8 mouse cellular contexts compared by ENCODE assay signal in the genomic region with DNA sequence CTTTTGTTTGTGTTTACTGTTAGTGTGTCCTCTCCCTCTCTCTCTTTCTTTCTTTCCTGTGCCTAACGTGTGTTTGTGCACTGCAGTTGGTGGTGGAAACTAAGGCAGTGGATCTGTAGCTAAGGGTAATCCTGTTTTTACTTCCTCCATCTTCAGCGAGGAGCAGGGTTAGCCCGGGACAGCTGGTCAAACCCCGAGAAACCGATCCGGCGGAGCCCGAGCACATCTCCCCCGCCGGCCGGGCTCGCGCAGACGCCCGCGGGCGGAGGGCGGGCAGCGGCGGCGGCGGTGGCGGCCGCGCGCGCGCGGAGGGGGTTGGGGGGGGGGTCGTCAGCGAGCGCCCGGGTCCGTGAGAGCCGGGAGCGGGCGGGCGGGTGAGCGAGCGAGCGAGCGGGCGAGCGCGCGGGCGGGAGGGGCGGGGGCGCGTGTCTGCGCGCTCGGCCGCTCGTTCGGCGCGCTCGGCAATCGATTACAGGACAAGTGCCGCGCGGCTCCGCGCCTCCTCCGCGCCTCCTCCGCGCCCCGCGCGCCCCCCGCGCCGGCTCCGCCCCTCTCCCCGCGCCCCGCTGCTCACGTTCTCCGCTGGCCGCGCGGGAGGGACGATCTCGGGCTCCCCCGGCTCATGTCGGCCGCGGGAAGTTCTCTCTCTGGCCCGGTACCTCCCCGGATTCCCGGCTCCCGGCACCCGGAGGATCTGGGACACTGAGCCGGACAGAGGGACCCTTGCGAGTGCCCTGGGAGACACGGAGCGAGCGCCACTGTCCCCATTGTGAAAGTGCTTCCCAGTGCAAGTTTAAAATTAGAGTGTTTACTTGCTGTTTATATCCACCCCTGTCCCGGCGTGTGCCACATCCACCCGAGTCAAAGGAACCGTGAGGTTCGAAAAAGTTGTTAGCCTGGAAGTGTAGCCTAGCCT. TPM values are rescaled to one million over a fixed set of nuclear protein-coding genes. Genes with fewer than 3 reads are reported as not detected.
DNase-seq lines count a peak whose midpoint lies in the region; ATAC-seq and TF ChIP-seq lines count a peak whose summit lies in the region.

A gene (minus strand): TSS at position 170 of the 916 bp plus-strand sequence.

- H3K36me3 ChIP-seq in heart, embryonic 11.5 days (ENCODE audit: control insufficient read depth, insufficient read depth, low read length): no peaks in the 10 kb centered on the region
- H3K36me3 ChIP-seq in kidney, embryonic 15.5 days: no peaks in the 10 kb centered on the region
- no peaks in the 10 kb centered on the region for H3K36me3 ChIP-seq in limb, embryonic 15.5 days
- no peaks in the 10 kb centered on the region for H3K36me3 ChIP-seq in midbrain, embryonic 16.5 days (ENCODE audit: control insufficient read depth, insufficient read depth, low read length)
- no peaks in the 10 kb centered on the region for H3K36me3 ChIP-seq in spleen, adult 2 months (ENCODE audit: control insufficient read depth, insufficient read depth, low read length)

- TF ChIP-seq POLR2A in bone marrow macrophage, adult 2 months (IDR thresholded peaks at IDR 0.05; ENCODE audit: borderline replicate concordance, low read depth, low read length): no peak
- no peak for TF ChIP-seq POLR2A in spleen, adult 2 months (IDR thresholded peaks at IDR 0.05; ENCODE audit: low read depth, low read length)

- H3K27me3 ChIP-seq in heart, embryonic 11.5 days (ENCODE audit: control insufficient read depth, insufficient read depth, low read length): no peaks in the 10 kb centered on the region
- H3K27me3 ChIP-seq in kidney, embryonic 15.5 days: no peaks in the 10 kb centered on the region
- no peaks in the 10 kb centered on the region for H3K27me3 ChIP-seq in limb, embryonic 15.5 days
- H3K27me3 ChIP-seq in midbrain, embryonic 16.5 days (ENCODE audit: control insufficient read depth, insufficient read depth, low read depth, low read length): no peaks in the 10 kb centered on the region
- peaks cover 3% of the 10 kb centered on the region for H3K27me3 ChIP-seq in spleen, adult 2 months (ENCODE audit: control insufficient read depth, insufficient read depth, low read length)

- peak; percentile 86 for DNase-seq in 416B (ENCODE audit: low read depth)
- peak in 1 of 2 experiments; percentile 36 for DNase-seq in spleen, adult 2 months (ENCODE audit: low read depth in 1 of 2, low spot score in 2 of 2)

- no peak within 1 kb of the TSS for H3K27ac ChIP-seq in bone marrow macrophage, adult 2 months (ENCODE audit: insufficient read depth, low read depth, low read length)
- peak within 1 kb of the TSS; percentile 90 for H3K27ac ChIP-seq in heart, embryonic 11.5 days (ENCODE audit: low read depth, low read length)
- peak within 1 kb of the TSS; percentile 92 for H3K27ac ChIP-seq in kidney, embryonic 15.5 days
- H3K27ac ChIP-seq in limb, embryonic 15.5 days: peak within 1 kb of the TSS; percentile 81
- peak within 1 kb of the TSS; percentile 84 for H3K27ac ChIP-seq in midbrain, embryonic 16.5 days (ENCODE audit: low read length)
- H3K27ac ChIP-seq in spleen, adult 2 months (ENCODE audit: insufficient read depth, low read length): peak within 1 kb of the TSS; percentile 59; the same call in 1 of the 2 replicates

- peak within 1 kb of the TSS; percentile 85 for H3K9ac ChIP-seq in heart, embryonic 11.5 days (ENCODE audit: low read depth, low read length)
- peak within 1 kb of the TSS; percentile 60 for H3K9ac ChIP-seq in kidney, embryonic 15.5 days
- peak within 1 kb of the TSS; percentile 76 for H3K9ac ChIP-seq in limb, embryonic 15.5 days
- H3K9ac ChIP-seq in midbrain, embryonic 16.5 days (ENCODE audit: low read depth, low read length): peak within 1 kb of the TSS; percentile 86

- no peak for TF ChIP-seq CTCF in bone marrow macrophage, adult 2 months (IDR thresholded peaks at IDR 0.05; ENCODE audit: low read depth, low read length)
- no peak for TF ChIP-seq CTCF in spleen, adult 2 months (IDR thresholded peaks at IDR 0.05; ENCODE audit: extremely low read depth, insufficient read depth, insufficient read length, insufficient replicate concordance)

- no peaks in the 10 kb centered on the region for H3K4me1 ChIP-seq in bone marrow macrophage, adult 2 months (ENCODE audit: control insufficient read depth, insufficient read depth, low read length)
- H3K4me1 ChIP-seq in heart, embryonic 11.5 days (ENCODE audit: control insufficient read depth, insufficient read depth, low read length): 0 out of 2 replicates have a peak, but pooled peaks cover 2% of the 10 kb centered on the region
- peaks cover 7% of the 10 kb centered on the region for H3K4me1 ChIP-seq in kidney, embryonic 15.5 days
- H3K4me1 ChIP-seq in limb, embryonic 15.5 days: peaks cover 6% of the 10 kb centered on the region; the same call in 1 of the 2 replicates
- peaks cover 10% of the 10 kb centered on the region for H3K4me1 ChIP-seq in midbrain, embryonic 16.5 days (ENCODE audit: control insufficient read depth, insufficient read depth, low read length)
- peaks cover 2% of the 10 kb centered on the region; the same call in 1 of the 2 replicates for H3K4me1 ChIP-seq in spleen, adult 2 months (ENCODE audit: control insufficient read depth, insufficient read depth, insufficient read length)

- WGBS in heart, embryonic 11.5 days (ENCODE audit: insufficient replicate concordance): under 1% methylated on average over 70 of the region's 105 CpGs
- WGBS in kidney, embryonic 15.5 days: under 1% methylated on average over 49 of the region's 105 CpGs
- under 1% methylated on average over 37 of the region's 105 CpGs for WGBS in limb, embryonic 15.5 days
- WGBS in midbrain, embryonic 16.5 days: 1% methylated on average over 47 of the region's 105 CpGs
- under 1% methylated on average over 76 of the region's 105 CpGs for WGBS in spleen, adult 2 months

- ATAC-seq in erythroblast, adult 5-6 weeks (replicated peaks; ENCODE audit: low FRiP score, poor library complexity, severe bottlenecking): peak; percentile 51
- peak; percentile 89 for ATAC-seq in heart, embryonic 11.5 days (replicated peaks; ENCODE audit: insufficient number of reproducible peaks, low FRiP score, low TSS enrichment)
- peak; percentile 92 for ATAC-seq in kidney, embryonic 15.5 days (replicated peaks; ENCODE audit: low FRiP score)
- peak; percentile 89 for ATAC-seq in limb, embryonic 15.5 days (ENCODE audit: insufficient number of reproducible peaks, low FRiP score, low TSS enrichment, low read depth)
- peak; percentile 97 for ATAC-seq in midbrain, embryonic 16.5 days

- peak within 1 kb of the TSS; percentile 84 for H3K4me2 ChIP-seq in heart, embryonic 11.5 days
- peak within 1 kb of the TSS; percentile 75 for H3K4me2 ChIP-seq in kidney, embryonic 15.5 days
- peak within 1 kb of the TSS; percentile 68 for H3K4me2 ChIP-seq in limb, embryonic 15.5 days
- H3K4me2 ChIP-seq in midbrain, embryonic 16.5 days (ENCODE audit: low read length): peak within 1 kb of the TSS; percentile 76

- no peaks in the 10 kb centered on the region for H3K9me3 ChIP-seq in heart, embryonic 11.5 days (replicated peaks; ENCODE audit: control insufficient read depth, low read length)
- H3K9me3 ChIP-seq in kidney, embryonic 15.5 days (replicated peaks): no peaks in the 10 kb centered on the region
- no peaks in the 10 kb centered on the region for H3K9me3 ChIP-seq in limb, embryonic 15.5 days
- no peaks in the 10 kb centered on the region for H3K9me3 ChIP-seq in midbrain, embryonic 16.5 days (replicated peaks; ENCODE audit: control insufficient read depth, low read length, poor library complexity, severe bottlenecking)

- peak within 1 kb of the TSS; percentile 59 for H3K4me3 ChIP-seq in bone marrow macrophage, adult 2 months (ENCODE audit: insufficient read depth, low read length)
- H3K4me3 ChIP-seq in heart, embryonic 11.5 days (ENCODE audit: low read depth, low read length): peak within 1 kb of the TSS; percentile 78
- peak within 1 kb of the TSS; percentile 84 for H3K4me3 ChIP-seq in kidney, embryonic 15.5 days (replicated peaks)
- H3K4me3 ChIP-seq in limb, embryonic 15.5 days: peak within 1 kb of the TSS; percentile 83
- peak within 1 kb of the TSS; percentile 88 for H3K4me3 ChIP-seq in midbrain, embryonic 16.5 days (ENCODE audit: low read depth, low read length)
- peak within 1 kb of the TSS; percentile 67 for H3K4me3 ChIP-seq in spleen, adult 2 months (ENCODE audit: extremely low read depth, insufficient read depth, insufficient read length)

RNA-seq across cellular contexts. Expression of the gene that starts here (rescaled TPM):
- polyA plus RNA-seq in bone marrow macrophage, adult 2 months (2012; ENCODE audit: insufficient read depth, insufficient read length, missing spikeins): 1.7 and 1.8 TPM in 2 replicates
- 1.0 and 4.4 TPM in 2 replicates for total RNA-seq in erythroblast, adult 5-6 weeks (2015; ENCODE audit: low replicate concordance)
- total RNA-seq in erythroblast, adult 5-6 weeks (2017; ENCODE audit: low replicate concordance): 1.8 and 2.1 TPM in 2 replicates
- polyA plus RNA-seq in heart, embryonic 11.5 days (2014; fragmentation: Nextera tagmentation; extraction: Ambion mirVana): 3.1 and 3.5 TPM in 2 replicates
- 3.7 and 4.1 TPM in 2 replicates for polyA plus RNA-seq in kidney, embryonic 15.5 days (2015; fragmentation: Nextera tagmentation; extraction: Ambion mirVana)
- polyA plus RNA-seq in limb, embryonic 15.5 days (2015; fragmentation: Nextera tagmentation; extraction: Ambion mirVana): 3.2 and 3.3 TPM in 2 replicates
- 3.8 and 5.0 TPM in 2 replicates for polyA plus RNA-seq in midbrain, embryonic 16.5 days (2015; fragmentation: Nextera tagmentation; extraction: Ambion mirVana)
- 0.89 and 1.3 TPM in 2 replicates for polyA plus RNA-seq in spleen, adult 2 months (2012; rRNA removed)
